Mouse (Mus musculus) right cerebral cortex, postnatal 14 days (tissue): ENCODE measurements around the gene Tmie.

ENCODE experiments used
- DNase-seq: peaks from one replicate; pipeline ENCODE4 v3.0.0; 2022

Tmie gene

GRCm38 (mm10) chr9:110887388-110888303 lies 7.7 kb upstream of the Tmie start:
- DNase-seq, result no peak

GRCm38 (mm10) chr9:110881953-110882352 lies 2.0 kb upstream of the Tmie start:
- no peak for DNase-seq

- no peak for DNase-seq
Observed at GRCm38 (mm10) chr9:110880772-110881171, 859 bp upstream of the Tmie start.

- no peak for DNase-seq
Observed at GRCm38 (mm10) chr9:110879191-110879920, 557 bp downstream of the Tmie start, which contains the start of gene Als2cl. Gene Als2cl, plus strand, starts transcription at chr9:110879870.

GRCm38 (mm10) chr9:110877888-110878287 lies 2.0 kb downstream of the Tmie start:
- DNase-seq, result no peak

- no peak for DNase-seq
Observed at GRCm38 (mm10) chr9:110877353-110877752, 2.6 kb downstream of the Tmie start.

GRCm38 (mm10) chr9:110875288-110875695 lies 4.6 kb downstream of the Tmie start:
- no peak for DNase-seq

- DNase-seq, result no peak
Observed at GRCm38 (mm10) chr9:110874660-110875191, 5.2 kb downstream of the Tmie start.

- peak; percentile 84 for DNase-seq
Observed at GRCm38 (mm10) chr9:110873681-110874659, 5.9 kb downstream of the Tmie start.

- peak; percentile 39 for DNase-seq
Observed at GRCm38 (mm10) chr9:110871030-110871429, 8.9 kb downstream of the Tmie start.

- DNase-seq, result no peak
Observed at GRCm38 (mm10) chr9:110858967-110859596, 20.8 kb downstream of the Tmie start.

GRCm38 (mm10) chr9:110858523-110858922 lies 21.4 kb downstream of the Tmie start:
- no peak for DNase-seq

- no peak for DNase-seq
Observed at GRCm38 (mm10) chr9:110857781-110858472, 22.0 kb downstream of the Tmie start, which contains the start of gene Prss50. Gene Prss50, plus strand, starts transcription at chr9:110857967.

- DNase-seq, result no peak
Observed at GRCm38 (mm10) chr9:110856920-110857319, 23.0 kb downstream of the Tmie start.

- DNase-seq, result no peak
Observed at GRCm38 (mm10) chr9:110855903-110856302, 24.0 kb downstream of the Tmie start.

GRCm38 (mm10) chr9:110849162-110849561 lies 30.8 kb downstream of the Tmie start:
- DNase-seq, result no peak

GRCm38 (mm10) chr9:110844206-110844605 lies 35.7 kb downstream of the Tmie start, which contains the start of gene Prss46:
Gene Prss46, plus strand, starts transcription at chr9:110844506.
- DNase-seq, result no peak

- DNase-seq, result no peak
Observed at GRCm38 (mm10) chr9:110841438-110841837, 38.5 kb downstream of the Tmie start.

GRCm38 (mm10) chr9:110840905-110841304 lies 39.0 kb downstream of the Tmie start:
- no peak for DNase-seq

GRCm38 (mm10) chr9:110836112-110836511 lies 43.8 kb downstream of the Tmie start:
- DNase-seq, result no peak

- DNase-seq, result no peak
Observed at GRCm38 (mm10) chr9:110834961-110835360, 45.0 kb downstream of the Tmie start.
